Mouse (Mus musculus): ENCODE data around the gene Atxn3.

Atxn3 gene

DNA sequence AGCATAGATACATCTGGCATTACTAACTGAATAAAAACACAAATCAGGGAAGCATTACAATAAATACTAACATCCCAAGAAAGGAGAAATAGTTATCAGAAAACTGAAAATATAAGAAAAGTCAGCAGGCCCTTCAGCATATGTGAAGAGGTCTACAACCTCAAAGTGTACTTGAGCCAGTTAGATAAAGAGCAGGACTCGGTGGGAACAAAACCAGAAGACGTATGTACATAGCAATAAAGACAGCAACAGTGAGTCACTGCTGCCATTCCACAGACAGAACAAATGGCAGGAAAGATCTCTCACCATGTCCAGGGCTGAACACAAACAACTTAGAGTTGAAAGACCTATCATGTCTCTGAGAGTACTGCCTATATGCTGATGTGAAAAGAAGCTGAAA lies 69.7 kb downstream of the Atxn3 start:
- no peak for DNase-seq

DNA sequence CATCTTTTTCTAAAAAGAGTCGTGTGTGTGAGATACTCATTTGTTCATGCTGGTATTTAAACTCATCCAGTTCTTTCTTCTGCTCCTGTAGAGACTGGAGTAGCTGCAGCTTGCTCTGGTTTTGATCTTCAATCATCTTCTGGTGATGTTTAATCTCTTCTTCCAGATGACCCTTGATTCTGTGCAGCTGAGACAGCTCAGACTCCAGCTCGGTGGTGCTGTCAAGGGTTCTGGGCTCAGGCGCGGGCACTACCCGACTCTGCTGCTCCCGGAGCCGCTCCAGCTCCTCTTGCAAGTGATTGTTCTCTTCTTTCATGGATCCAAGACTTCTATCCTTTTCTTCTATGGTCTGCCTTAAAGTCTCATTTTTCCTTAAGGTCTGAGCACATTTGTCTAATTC lies 73.1 kb downstream of the Atxn3 start:
- DNase-seq: no peak

DNA sequence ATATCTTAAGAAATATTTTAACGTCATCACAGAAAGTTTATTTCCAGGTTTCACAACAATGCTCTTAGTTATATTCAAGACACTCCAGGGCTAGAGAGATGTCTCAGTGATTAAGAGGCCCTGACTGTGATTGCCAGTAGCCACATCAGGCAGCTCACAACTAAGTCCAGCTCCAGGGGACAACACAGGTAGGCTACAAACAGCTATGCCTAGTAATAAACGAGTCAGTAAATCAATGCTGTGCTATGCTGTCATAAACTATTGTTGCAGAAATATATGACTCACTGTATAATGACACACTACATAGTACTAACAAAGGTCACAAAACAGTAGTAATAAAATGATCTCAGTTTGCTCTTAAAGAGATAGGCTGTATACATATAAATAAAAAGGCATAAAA lies 81.7 kb downstream of the Atxn3 start:
- DNase-seq: no peak

DNA sequence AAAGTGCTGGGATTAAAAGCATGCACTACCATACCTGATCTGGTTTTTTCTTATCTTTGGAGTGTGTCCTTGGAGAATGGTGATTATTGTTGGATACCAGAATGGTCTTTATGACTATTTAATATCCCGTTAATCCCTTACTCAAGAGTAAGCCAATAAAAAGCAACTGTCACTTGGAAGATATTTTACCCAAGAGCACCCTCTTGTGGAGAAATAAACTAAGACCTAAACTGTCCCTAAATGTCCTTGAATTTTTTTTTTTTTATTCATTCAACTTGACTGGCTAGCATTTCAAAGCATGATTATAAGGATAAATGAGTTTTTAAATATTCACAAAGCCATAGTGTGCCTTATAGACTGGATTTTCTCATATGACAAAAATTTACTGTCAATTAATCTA lies 82.9 kb downstream of the Atxn3 start:
- no peak for DNase-seq

Data from right cerebral cortex, postnatal 14 days (tissue).